Mouse (Mus musculus) C2C12 (cell line): ENCODE data around the gene Babam2.

Source experiments
- CTCF ChIP-seq: IDR thresholded peaks from one replicate; pipeline ENCODE4 v1.5.1; 2011; ENCODE audit not compliant: control insufficient read depth, insufficient read depth, insufficient read length
- FOSL1 ChIP-seq: IDR thresholded peaks from one replicate; pipeline ENCODE4 v1.8.0; 2011; ENCODE audit warnings: mild to moderate bottlenecking, low read length; ENCODE audit not compliant: poor library complexity, insufficient read depth, severe bottlenecking

GRCm38 (mm10) chr5:31650518-31651288, 46.8 kb upstream of the Babam2 start:
- TF ChIP-seq CTCF (no peak), FOSL1 (no peak)
